Mouse (Mus musculus) heart, postnatal 0 days (tissue): ENCODE results near the gene Nkg7. TPM values are rescaled to one million over a fixed set of nuclear protein-coding genes. Genes with fewer than 3 reads are reported as not detected.

Experiments used
- ATAC-seq: fragments of 200-750 bp; cut with Nextera tagmentation; 2 replicates; pipeline ENCODE4 v1.8.0; 2017; ENCODE audit warnings: low read depth, moderate number of reproducible peaks, moderate library complexity; ENCODE audit not compliant: insufficient read depth
- DNase-seq: peaks from one replicate; pipeline ENCODE4 v3.0.0-alpha.2; 2016; ENCODE audit warnings: low spot score
- H3K27ac ChIP-seq: fragments of 300-500 bp; sonication (generic); 2 replicates; pipeline ENCODE4 v1.5.1; 2014; ENCODE audit warnings: low read depth, mild to moderate bottlenecking
- H3K27me3 ChIP-seq: fragments of 300-500 bp; sonication (generic); 2 replicates; pipeline ENCODE4 v1.6.1; 2014; ENCODE audit warnings: low read length, mixed read lengths; ENCODE audit not compliant: control insufficient read depth, insufficient read depth
- H3K36me3 ChIP-seq: fragments of 300-500 bp; sonication (generic); replicated peaks from 2 replicates; pipeline ENCODE4 v1.6.1; 2014; ENCODE audit warnings: low read length, mixed read lengths; ENCODE audit not compliant: control insufficient read depth, insufficient read depth
- H3K4me1 ChIP-seq: fragments of 300-500 bp; sonication (generic); 2 replicates; pipeline ENCODE4 v1.6.1; 2014; ENCODE audit warnings: antibody characterized with exemption; ENCODE audit not compliant: control insufficient read depth, insufficient read depth
- H3K4me2 ChIP-seq: fragments of 300-500 bp; sonication (generic); 2 replicates; pipeline ENCODE4 v1.6.1; 2014; ENCODE audit warnings: low read depth, mild to moderate bottlenecking, low read length, moderate library complexity
- H3K4me3 ChIP-seq: fragments of 300-500 bp; sonication (generic); 2 replicates; pipeline ENCODE4 v1.5.1; 2014; ENCODE audit warnings: low read depth, low read length
- H3K9ac ChIP-seq: fragments of 300-500 bp; sonication (generic); replicated peaks from 2 replicates; pipeline ENCODE4 v1.6.1; 2014; ENCODE audit warnings: low read depth, low read length, mixed read lengths
- H3K9me3 ChIP-seq: fragments of 300-500 bp; sonication (generic); replicated peaks from 2 replicates; pipeline ENCODE4 v1.6.1; 2016; ENCODE audit warnings: low read length; ENCODE audit not compliant: control insufficient read depth
- CTCF ChIP-seq: IDR thresholded peaks from 2 replicates; pipeline ENCODE4 v1.5.1; 2016; ENCODE audit warnings: antibody characterized with exemption, control low read depth, low read depth
- EP300 ChIP-seq: IDR thresholded peaks from 2 replicates; pipeline ENCODE4 v1.6.1; 2016; ENCODE audit warnings: antibody characterized with exemption, low read depth
- WGBS: fragments of 180-500 bp; shearing (Covaris S2); extraction: QIAGEN DNeasy Blood & Tissue Kit; methylation state at CpG from one replicate; pipeline ENCODE4 v1.1.7; 2014; 5-methylcytosine and 5-hydroxymethylcytosine counted together
- polyA plus RNA-seq: library from polyadenylated mRNA; unstranded; fragments of >200 nt; fragmentation: Nextera tagmentation; extraction: Ambion mirVana; gene quantifications from 2 replicates; pipeline ENCODE4 v1.2.1, GENCODE M21; 2015
- total RNA-seq: library from RNA; depleted of rRNA; stranded (reverse); fragments of >200 nt; gene quantifications from 2 replicates; pipeline ENCODE4 v1.2.3, GENCODE M21; 2014; ENCODE audit warnings: low replicate concordance

Gene Nkg7
- total and polyA plus RNA-seq, 2 experiments from 2014 or later = 0.18 TPM; not detected in 1

GRCm38 (mm10) chr7:43447801-43448200 lies 10.9 kb downstream of the Nkg7 start:
- Histone ChIP-seq H3K4me1 (peaks cover 53% of the 10 kb centered on the region), H3K27ac (peak overlapping the region; percentile 77), H3K9ac (no peak overlapping the region), H3K27me3 (no peaks in the 10 kb centered on the region), H3K4me3 (no peak overlapping the region), H3K36me3 (peaks cover 20% of the 10 kb centered on the region), H3K9me3 (no peaks in the 10 kb centered on the region), H3K4me2 (no peak overlapping the region)
- ATAC-seq = no peak
- TF ChIP-seq EP300 (no peak), CTCF (no peak)
- DNase-seq = no peak
- 48% methylated on average over 4 of the region's 4 CpGs for WGBS

GRCm38 (mm10) chr7:43448246-43448645 lies 11.4 kb downstream of the Nkg7 start:
- no peak for ATAC-seq
- Histone ChIP-seq H3K4me3 (no peak overlapping the region), H3K36me3 (peaks cover 25% of the 10 kb centered on the region), H3K4me1 (peaks cover 51% of the 10 kb centered on the region), H3K27me3 (no peaks in the 10 kb centered on the region), H3K27ac (peak overlapping the region; percentile 77), H3K9ac (no peak overlapping the region), H3K4me2 (no peak overlapping the region), H3K9me3 (no peaks in the 10 kb centered on the region)
- peak; percentile 41 for DNase-seq
- 57% methylated on average over 2 of the region's 3 CpGs for WGBS
- TF ChIP-seq CTCF (no peak), EP300 (no peak)

DNA sequence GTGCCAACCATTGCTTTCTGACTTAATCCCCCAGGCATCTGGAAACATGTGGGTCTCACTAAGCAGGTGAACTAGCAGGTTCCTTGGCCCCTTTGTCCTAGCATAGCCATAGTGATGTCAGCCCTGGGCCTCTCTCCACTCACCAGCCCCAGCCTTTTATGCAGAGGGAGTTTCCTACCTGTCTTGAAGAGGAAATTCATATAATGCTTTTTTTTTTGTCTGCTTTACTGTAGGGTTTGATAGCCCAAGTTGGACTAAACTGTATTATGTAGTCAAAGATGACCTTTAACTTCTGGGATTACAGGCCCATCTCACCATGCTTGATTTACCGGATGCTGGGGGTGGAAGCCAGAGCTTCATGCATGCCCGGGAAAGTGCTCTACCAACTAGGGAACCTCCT lies 12.9 kb downstream of the Nkg7 start:
- TF ChIP-seq CTCF (no peak), EP300 (no peak)
- Histone ChIP-seq H3K4me2 (no peak overlapping the region), H3K36me3 (peaks cover 40% of the 10 kb centered on the region), H3K4me3 (no peak overlapping the region), H3K4me1 (peaks cover 44% of the 10 kb centered on the region), H3K9ac (no peak overlapping the region), H3K9me3 (no peaks in the 10 kb centered on the region), H3K27ac (peak overlapping the region; percentile 77), H3K27me3 (no peaks in the 10 kb centered on the region)
- ATAC-seq (no peak), DNase-seq (no peak)
- WGBS = 94% methylated on average over 2 of the region's 2 CpGs

GRCm38 (mm10) chr7:43451726-43452125 lies 14.9 kb downstream of the Nkg7 start:
- H3K27ac ChIP-seq = no peak overlapping the region
- no peaks in the 10 kb centered on the region for H3K27me3 ChIP-seq
- WGBS = 91% methylated on average over 11 of the region's 11 CpGs
- H3K36me3 ChIP-seq = peaks cover 59% of the 10 kb centered on the region
- no peak for DNase-seq
- H3K4me1 ChIP-seq = peaks cover 32% of the 10 kb centered on the region; the same call in 1 of the 2 replicates
- H3K9me3 ChIP-seq = no peaks in the 10 kb centered on the region
- ATAC-seq = no peak
- H3K9ac ChIP-seq = no peak overlapping the region
- no peak for TF ChIP-seq EP300
- TF ChIP-seq CTCF = no peak
- H3K4me3 ChIP-seq = no peak overlapping the region
- H3K4me2 ChIP-seq = no peak overlapping the region

GRCm38 (mm10) chr7:43452609-43453008 lies 15.7 kb downstream of the Nkg7 start:
- Histone ChIP-seq H3K4me1 (peaks cover 24% of the 10 kb centered on the region; the same call in 1 of the 2 replicates), H3K27me3 (no peaks in the 10 kb centered on the region), H3K9ac (no peak overlapping the region), H3K4me3 (no peak overlapping the region), H3K36me3 (peaks cover 68% of the 10 kb centered on the region), H3K27ac (no peak overlapping the region), H3K9me3 (no peaks in the 10 kb centered on the region), H3K4me2 (no peak overlapping the region)
- ATAC-seq (0 out of 2 replicates have a peak, but pooled peaks have one; percentile 28), DNase-seq (peak; percentile 15)
- WGBS = 43% methylated on average over 4 of the region's 4 CpGs
- TF ChIP-seq CTCF = peak; percentile 29
- no peak for TF ChIP-seq EP300

DNA sequence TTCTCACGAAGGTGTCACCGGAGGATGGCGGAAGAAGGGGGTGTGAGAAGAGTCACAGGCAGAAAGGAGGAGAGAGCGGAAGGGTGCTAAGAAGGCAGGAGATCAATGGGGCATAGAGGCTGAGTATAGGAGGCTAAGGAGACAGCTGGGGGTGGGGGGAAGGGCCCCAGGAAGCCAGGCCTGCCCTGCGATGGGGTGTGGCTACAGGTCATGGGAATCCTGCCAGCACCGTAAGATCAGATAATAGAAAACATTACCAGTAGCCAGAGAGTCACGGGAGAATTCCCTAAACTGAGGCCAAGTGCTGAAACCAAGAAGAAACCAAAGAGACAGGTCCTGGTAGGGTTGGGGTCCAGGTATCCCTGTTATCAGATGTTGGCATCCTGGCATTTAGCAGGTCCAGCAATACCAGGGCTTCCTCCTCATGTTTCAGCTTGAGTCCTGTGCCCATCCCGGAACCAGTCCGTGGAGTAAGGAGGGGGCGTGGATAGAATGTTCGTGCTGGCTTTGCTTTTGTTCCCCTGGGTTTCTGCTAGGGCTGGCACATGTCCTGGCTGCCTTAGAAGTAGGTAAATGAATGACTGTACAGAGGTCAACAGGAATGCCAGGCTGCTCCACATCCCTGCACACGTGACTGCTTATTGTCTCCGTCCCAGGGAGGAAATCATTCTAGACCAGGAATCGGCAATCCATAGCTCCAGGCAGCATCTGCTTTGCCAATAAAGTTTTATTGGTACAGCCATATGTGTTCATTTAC lies 16.9 kb downstream of the Nkg7 start:
- H3K27ac ChIP-seq = no peak overlapping the region
- no peaks in the 10 kb centered on the region for H3K27me3 ChIP-seq
- WGBS = 76% methylated on average over 14 of the region's 14 CpGs
- no peak overlapping the region for H3K9ac ChIP-seq
- H3K4me1 ChIP-seq = peaks cover 12% of the 10 kb centered on the region; the same call in 1 of the 2 replicates
- H3K9me3 ChIP-seq = no peaks in the 10 kb centered on the region
- H3K36me3 ChIP-seq = peaks cover 73% of the 10 kb centered on the region
- DNase-seq (no peak), ATAC-seq (no peak)
- TF ChIP-seq EP300 = no peak
- TF ChIP-seq CTCF = no peak
- no peak overlapping the region for H3K4me3 ChIP-seq
- no peak overlapping the region for H3K4me2 ChIP-seq
